Mouse (Mus musculus) lung, postnatal 0 days (tissue): ENCODE measurements at regions not wholly inside any gene's neighbourhood (a gene's known extent, or its start where the extent isn't known, plus 50 kb on each side); places are given as distances from the start of the nearest gene placed in this dataset.

ENCODE experiments used
- ATAC-seq: fragments of 200-750 bp; cut with Nextera tagmentation; 2 replicates; pipeline ENCODE4 v1.8.0; 2017; ENCODE audit warnings: moderate library complexity
- DNase-seq: peaks from one replicate; pipeline ENCODE4 v3.0.0-alpha.2; 2016; ENCODE audit warnings: low spot score
- H3K27ac ChIP-seq: fragments of 300-500 bp; sonication (generic); 2 replicates; pipeline ENCODE4 v1.5.1; 2014; ENCODE audit warnings: antibody characterized with exemption, mild to moderate bottlenecking, low read length, mixed read lengths
- H3K27me3 ChIP-seq: fragments of 300-500 bp; sonication (generic); replicated peaks from 2 replicates; pipeline ENCODE4 v1.6.1; 2014; ENCODE audit warnings: low read length, mixed read lengths; ENCODE audit not compliant: insufficient read depth
- H3K36me3 ChIP-seq: fragments of 300-500 bp; sonication (generic); 2 replicates; pipeline ENCODE4 v1.6.1; 2014; ENCODE audit warnings: low read length, mixed read lengths; ENCODE audit not compliant: insufficient read depth
- H3K4me1 ChIP-seq: fragments of 300-500 bp; sonication (generic); 2 replicates; pipeline ENCODE4 v1.6.1; 2014; ENCODE audit warnings: antibody characterized with exemption, low read depth, low read length, mixed read lengths; ENCODE audit not compliant: insufficient read depth
- H3K4me2 ChIP-seq: fragments of 300-500 bp; sonication (generic); replicated peaks from 2 replicates; pipeline ENCODE4 v1.6.1; 2014; ENCODE audit warnings: low read depth, mild to moderate bottlenecking, low read length, moderate library complexity, mixed read lengths
- H3K4me3 ChIP-seq: fragments of 300-500 bp; sonication (generic); 2 replicates; pipeline ENCODE4 v1.5.1; 2014; ENCODE audit warnings: low read depth, low read length
- H3K9ac ChIP-seq: fragments of 300-500 bp; sonication (generic); replicated peaks from 2 replicates; pipeline ENCODE4 v1.6.1; 2014; ENCODE audit warnings: low read depth, mild to moderate bottlenecking
- H3K9me3 ChIP-seq: fragments of 300-500 bp; sonication (generic); 2 replicates; pipeline ENCODE4 v1.6.1; 2016; ENCODE audit warnings: low read length, mixed read lengths
- CTCF ChIP-seq: IDR thresholded peaks from 2 replicates; pipeline ENCODE4 v1.5.1; 2016; ENCODE audit warnings: antibody characterized with exemption, mild to moderate bottlenecking
- EP300 ChIP-seq: IDR thresholded peaks from 2 replicates; pipeline ENCODE4 v1.6.1; 2016; ENCODE audit warnings: antibody characterized with exemption, mild to moderate bottlenecking, control low read depth
- WGBS: fragments of 180-500 bp; shearing (Covaris S2); extraction: QIAGEN DNeasy Blood & Tissue Kit; methylation state at CpG from one replicate; pipeline ENCODE4 v1.1.7; 2014; 5-methylcytosine and 5-hydroxymethylcytosine counted together

DNA sequence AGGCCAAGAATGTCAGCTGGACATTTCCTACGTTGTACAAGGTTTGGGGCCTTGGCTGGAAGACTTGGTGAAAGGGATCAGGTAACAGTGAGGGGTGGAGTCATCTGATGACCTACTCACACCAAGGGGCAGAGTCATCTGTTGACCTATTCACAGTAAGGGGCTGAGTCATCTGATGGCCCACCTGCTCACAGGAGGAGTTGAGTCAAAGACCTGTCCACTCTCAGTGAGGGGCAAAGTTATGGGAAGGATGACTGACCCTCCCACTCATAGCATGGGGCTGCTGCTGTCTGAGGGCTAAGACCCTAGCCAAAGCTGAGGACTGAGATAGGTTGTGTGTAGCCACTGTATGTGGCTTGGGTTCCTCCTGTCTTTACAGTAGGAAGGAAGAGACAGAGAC, 107.2 kb upstream of the Camk1g start:
- Histone ChIP-seq H3K4me1 (no peaks in the 10 kb centered on the region), H3K36me3 (no peaks in the 10 kb centered on the region), H3K4me2 (no peak overlapping the region), H3K9ac (no peak overlapping the region), H3K4me3 (no peak overlapping the region), H3K27me3 (no peaks in the 10 kb centered on the region), H3K9me3 (no peaks in the 10 kb centered on the region), H3K27ac (no peak overlapping the region)
- 68% methylated on average over 1 of the region's 1 CpGs for WGBS
- no peak for TF ChIP-seq CTCF
- no peak for TF ChIP-seq EP300
- DNase-seq (no peak), ATAC-seq (no peak)

DNA sequence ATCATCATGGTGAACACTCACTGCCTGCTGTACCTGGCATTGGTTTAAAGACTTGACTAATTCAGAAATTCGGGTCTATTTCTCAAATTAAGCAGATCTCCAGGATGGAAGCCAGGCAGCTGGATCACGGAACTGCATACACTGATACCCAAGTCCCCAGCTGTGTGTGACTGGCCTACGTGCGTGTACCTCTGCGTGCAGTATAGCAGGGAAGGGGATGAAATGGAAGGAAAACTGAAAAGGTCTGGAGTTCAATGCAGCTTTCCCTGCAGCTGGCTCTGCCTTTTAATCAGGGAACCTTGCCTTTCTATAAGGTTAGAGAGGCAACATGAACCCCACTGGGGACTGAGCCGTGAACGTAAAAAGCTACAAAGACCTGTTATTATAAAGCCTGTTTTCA, 106.7 kb upstream of the Camk1g start:
- Histone ChIP-seq H3K9ac (no peak overlapping the region), H3K27me3 (no peaks in the 10 kb centered on the region), H3K4me1 (no peaks in the 10 kb centered on the region), H3K36me3 (no peaks in the 10 kb centered on the region), H3K9me3 (no peaks in the 10 kb centered on the region), H3K4me2 (no peak overlapping the region), H3K4me3 (no peak overlapping the region), H3K27ac (no peak overlapping the region)
- DNase-seq (no peak), ATAC-seq (no peak)
- TF ChIP-seq EP300 (no peak), CTCF (no peak)
- WGBS, result 82% methylated on average over 7 of the region's 7 CpGs

DNA sequence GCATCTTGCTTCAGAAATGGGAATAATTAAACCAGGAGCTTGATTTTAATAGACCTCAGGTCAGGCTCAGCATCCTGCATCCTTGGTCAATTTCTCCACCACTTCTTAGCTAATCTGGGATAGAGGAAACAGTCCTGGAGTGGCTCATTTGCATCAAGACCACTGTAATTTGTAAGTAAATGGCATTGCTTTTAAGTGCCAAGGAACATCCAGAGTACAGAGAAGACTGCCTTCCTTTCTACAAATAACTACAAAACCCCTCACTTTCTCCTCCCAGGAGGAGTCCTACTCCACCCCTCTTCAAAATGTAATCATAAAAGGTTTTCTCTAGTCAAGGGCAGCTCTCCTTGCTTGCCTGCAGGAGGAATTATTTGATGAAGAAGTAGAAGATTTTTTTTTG, 96.2 kb upstream of the Camk1g start:
- no peak overlapping the region for H3K27ac ChIP-seq
- no peaks in the 10 kb centered on the region for H3K27me3 ChIP-seq
- H3K4me2 ChIP-seq, result no peak overlapping the region
- TF ChIP-seq EP300 (no peak), CTCF (no peak)
- H3K36me3 ChIP-seq, result no peaks in the 10 kb centered on the region
- H3K9me3 ChIP-seq, result no peaks in the 10 kb centered on the region
- ATAC-seq, result no peak
- no peaks in the 10 kb centered on the region for H3K4me1 ChIP-seq
- H3K4me3 ChIP-seq, result no peak overlapping the region
- no peak for DNase-seq
- no peak overlapping the region for H3K9ac ChIP-seq

DNA sequence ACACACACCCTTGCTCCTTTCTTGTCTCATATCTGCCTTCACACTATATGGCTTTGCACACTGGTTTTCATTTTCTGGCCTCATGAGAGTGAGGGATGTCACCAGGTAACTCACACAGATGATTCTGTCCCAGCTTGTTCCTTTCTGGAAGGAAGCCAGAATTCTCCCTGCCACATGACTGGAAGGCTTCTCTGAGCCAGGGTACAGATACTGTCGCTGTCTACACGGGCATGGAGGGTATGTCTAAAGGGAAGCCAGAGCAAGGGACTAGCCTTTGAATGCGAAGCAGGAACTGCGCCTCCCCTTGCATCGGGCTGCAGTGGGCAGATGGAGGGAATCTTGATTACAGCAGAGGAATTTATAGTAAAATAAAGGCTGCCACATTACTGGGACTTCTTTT, 89.6 kb upstream of the Camk1g start:
- ATAC-seq, result no peak

DNA sequence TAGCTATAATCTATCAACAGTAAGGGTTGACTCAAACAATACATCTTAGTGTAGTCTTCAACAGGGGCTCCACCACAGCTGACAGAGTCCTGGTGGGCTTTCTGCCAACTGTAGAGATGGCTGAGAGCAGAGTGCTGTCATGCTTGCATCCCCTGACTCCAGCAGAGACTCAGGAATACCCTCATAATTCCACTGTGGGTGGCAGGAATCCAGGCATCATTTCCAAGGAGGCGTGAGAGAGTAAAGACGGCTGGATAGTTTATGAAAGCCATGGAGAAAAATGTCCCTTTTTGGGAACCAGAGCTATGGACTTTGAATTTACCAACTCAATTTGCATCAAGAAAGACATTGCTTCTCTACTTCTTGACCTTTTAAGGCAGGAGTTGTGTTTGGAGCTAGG, 87.8 kb upstream of the Camk1g start:
- H3K9me3 ChIP-seq, result no peaks in the 10 kb centered on the region
- no peaks in the 10 kb centered on the region for H3K36me3 ChIP-seq
- H3K4me2 ChIP-seq, result no peak overlapping the region
- ATAC-seq (peak; percentile 55), DNase-seq (peak; percentile 56)
- no peaks in the 10 kb centered on the region for H3K4me1 ChIP-seq
- H3K27ac ChIP-seq, result no peak overlapping the region
- H3K9ac ChIP-seq, result no peak overlapping the region
- TF ChIP-seq CTCF, result no peak
- TF ChIP-seq EP300, result peak; percentile 25; the same call in 1 of the 2 replicates
- no peak overlapping the region for H3K4me3 ChIP-seq
- H3K27me3 ChIP-seq, result no peaks in the 10 kb centered on the region
- 58% methylated on average over 2 of the region's 2 CpGs for WGBS

More for the DNA sequence above, 89.6 kb upstream of the Camk1g start:
- Histone ChIP-seq H3K27me3 (no peaks in the 10 kb centered on the region), H3K4me3 (no peak overlapping the region), H3K4me2 (no peak overlapping the region), H3K36me3 (no peaks in the 10 kb centered on the region), H3K27ac (no peak overlapping the region), H3K4me1 (no peaks in the 10 kb centered on the region), H3K9ac (no peak overlapping the region), H3K9me3 (no peaks in the 10 kb centered on the region)
- DNase-seq, result no peak
- WGBS, result 65% methylated on average over 5 of the region's 5 CpGs
- no peak for TF ChIP-seq CTCF
- no peak for TF ChIP-seq EP300

DNA sequence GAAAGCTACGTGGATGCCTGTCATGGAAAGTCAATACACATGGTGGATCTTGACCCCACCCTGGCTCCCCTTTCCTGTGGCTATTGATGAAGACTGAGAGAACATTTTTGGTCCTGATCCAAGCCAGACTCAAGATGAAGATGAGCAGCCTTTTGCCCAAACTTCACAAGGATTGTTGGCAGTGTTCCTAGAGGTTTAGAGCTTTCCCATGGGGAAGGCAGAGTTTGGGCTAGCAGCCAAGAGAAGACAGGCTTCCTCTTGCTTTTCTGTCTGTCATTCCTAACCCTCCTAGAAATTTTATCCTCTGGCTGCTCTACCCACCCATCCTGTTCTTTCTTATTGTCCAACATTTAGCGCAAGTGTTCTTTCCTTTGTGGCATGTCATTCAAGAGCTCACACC, 83.6 kb upstream of the Camk1g start:
- Histone ChIP-seq H3K27me3 (no peaks in the 10 kb centered on the region), H3K9ac (no peak overlapping the region), H3K36me3 (no peaks in the 10 kb centered on the region), H3K4me2 (no peak overlapping the region), H3K9me3 (no peaks in the 10 kb centered on the region), H3K27ac (no peak overlapping the region), H3K4me1 (peaks cover 11% of the 10 kb centered on the region; the same call in 1 of the 2 replicates), H3K4me3 (no peak overlapping the region)
- no peak for TF ChIP-seq EP300
- no peak for TF ChIP-seq CTCF
- DNase-seq (no peak), ATAC-seq (no peak)
- 44% methylated on average over 2 of the region's 2 CpGs for WGBS

DNA sequence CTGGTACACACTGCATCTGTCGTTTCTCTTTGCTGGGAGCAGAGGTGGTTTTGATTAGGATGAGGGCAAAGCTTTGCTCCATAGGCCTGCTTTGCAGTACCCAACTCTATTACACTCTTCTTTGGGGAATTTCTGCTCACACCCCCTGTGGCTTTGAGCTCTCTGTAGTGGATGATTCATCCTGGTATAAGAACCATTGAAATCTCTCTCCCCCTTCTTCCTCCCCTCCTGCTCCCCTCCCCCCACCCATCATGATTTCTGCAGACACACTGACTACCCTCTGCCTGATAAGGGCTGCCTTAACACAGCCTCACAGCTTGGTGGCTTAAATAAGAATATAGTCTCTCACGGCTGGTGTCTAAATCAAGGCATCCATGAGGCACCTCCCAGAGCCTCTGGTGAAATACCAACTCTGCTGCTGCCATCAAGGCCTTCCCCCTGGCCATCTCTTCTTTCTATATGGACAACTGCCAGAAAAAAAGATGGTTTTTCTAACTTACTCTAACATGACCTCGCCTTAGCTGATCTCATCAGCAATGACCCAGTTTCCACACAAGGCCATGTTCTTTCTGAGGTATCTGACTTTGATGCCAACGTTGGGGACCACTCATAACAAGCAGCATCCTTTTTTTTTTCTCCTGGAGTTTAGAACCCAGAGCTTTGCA, 81.5 kb upstream of the Camk1g start:
- Histone ChIP-seq H3K9me3 (no peaks in the 10 kb centered on the region), H3K4me1 (peaks cover 11% of the 10 kb centered on the region; the same call in 1 of the 2 replicates), H3K27ac (no peak overlapping the region), H3K4me3 (no peak overlapping the region), H3K27me3 (no peaks in the 10 kb centered on the region), H3K4me2 (no peak overlapping the region), H3K9ac (no peak overlapping the region), H3K36me3 (no peaks in the 10 kb centered on the region)
- 50% methylated on average over 4 of the region's 4 CpGs for WGBS
- ATAC-seq (no peak), DNase-seq (peak; percentile 15)
- TF ChIP-seq CTCF (no peak), EP300 (no peak)
